Mouse (Mus musculus) C2C12 (cell line): ENCODE results near the gene Ppfibp1.

ENCODE experiments used
- CTCF ChIP-seq: IDR thresholded peaks from one replicate; pipeline ENCODE4 v1.5.1; 2011; ENCODE audit not compliant: control insufficient read depth, insufficient read depth, insufficient read length
- FOSL1 ChIP-seq: IDR thresholded peaks from one replicate; pipeline ENCODE4 v1.8.0; 2011; ENCODE audit warnings: mild to moderate bottlenecking, low read length; ENCODE audit not compliant: poor library complexity, insufficient read depth, severe bottlenecking
- MAX ChIP-seq: IDR thresholded peaks from one replicate; pipeline ENCODE4 v1.6.1; 2011; ENCODE audit warnings: mild to moderate bottlenecking, control low read depth
- MYOD1 ChIP-seq: IDR thresholded peaks from one replicate; pipeline ENCODE4 v1.6.1; 2011; ENCODE audit warnings: low read depth; ENCODE audit not compliant: control insufficient read depth, insufficient read length
- MYOG ChIP-seq: IDR thresholded peaks from one replicate; pipeline ENCODE4 v1.6.1; 2011; ENCODE audit not compliant: control insufficient read depth, insufficient read length; ENCODE audit errors: extremely low read depth
- USF1 ChIP-seq: IDR thresholded peaks from one replicate; pipeline ENCODE4 v1.6.1; 2011; ENCODE audit warnings: low read depth, mild to moderate bottlenecking, control low read depth, moderate library complexity

- TF ChIP-seq CTCF (no peak), MYOD1 (no peak), USF1 (no peak), FOSL1 (no peak), MAX (no peak), MYOG (no peak)
These were observed 84.5 kb downstream of the Ppfibp1 start for GRCm38 (mm10) chr6:146972740-146973139.
